Mouse (Mus musculus): ENCODE results near the gene 4930558C23Rik.
"Not testable (repeated sequence)": the region's sequence is repeated elsewhere in the genome, so short reads cannot be mapped to it uniquely, and the experiment has no call there.

The 4930558C23Rik gene

GRCm38 (mm10) chr3:95402741-95403140, at the start of gene 4930558C23Rik:
TSS of gene 4930558C23Rik (minus strand) at chr3:95402841.
- DNase-seq = no peak

- no peak for DNase-seq
These were observed 48.3 kb upstream of the 4930558C23Rik start for GRCm38 (mm10) chr3:95450915-95451314.

- DNase-seq = peak; percentile 15
These were observed 47.8 kb upstream of the 4930558C23Rik start for GRCm38 (mm10) chr3:95450408-95450807.

GRCm38 (mm10) chr3:95445311-95445710, 42.7 kb upstream of the 4930558C23Rik start:
- DNase-seq = no peak

- no peak for DNase-seq
These were observed 39.9 kb upstream of the 4930558C23Rik start for GRCm38 (mm10) chr3:95442406-95443117.

GRCm38 (mm10) chr3:95439670-95440069, 37.0 kb upstream of the 4930558C23Rik start:
- DNase-seq = no peak

GRCm38 (mm10) chr3:95438636-95439035, 36.0 kb upstream of the 4930558C23Rik start:
- DNase-seq = not testable (repeated sequence)

GRCm38 (mm10) chr3:95435561-95435960, 32.9 kb upstream of the 4930558C23Rik start:
- DNase-seq = no peak

- no peak for DNase-seq
These were observed 32.3 kb upstream of the 4930558C23Rik start for GRCm38 (mm10) chr3:95434983-95435370.

- peak; percentile 88 for DNase-seq
These were observed 31.7 kb upstream of the 4930558C23Rik start, which contains the start of gene Arnt for GRCm38 (mm10) chr3:95434136-95434982. TSS of gene Arnt (plus strand) at chr3:95434388.

- DNase-seq = no peak
These were observed 30.8 kb upstream of the 4930558C23Rik start for GRCm38 (mm10) chr3:95433301-95433915.

GRCm38 (mm10) chr3:95428423-95428822, 25.8 kb upstream of the 4930558C23Rik start:
- DNase-seq = not testable (repeated sequence)

- DNase-seq = peak; percentile 36
These were observed 25.2 kb upstream of the 4930558C23Rik start for GRCm38 (mm10) chr3:95427891-95428238.

- not testable (repeated sequence) for DNase-seq
These were observed 24.7 kb upstream of the 4930558C23Rik start for GRCm38 (mm10) chr3:95427117-95427890.

- DNase-seq = not testable (repeated sequence)
These were observed 23.8 kb upstream of the 4930558C23Rik start for GRCm38 (mm10) chr3:95426476-95426875.

GRCm38 (mm10) chr3:95417866-95418265, 15.2 kb upstream of the 4930558C23Rik start:
- no peak for DNase-seq

GRCm38 (mm10) chr3:95412268-95412667, 9.6 kb upstream of the 4930558C23Rik start:
- DNase-seq = no peak

- DNase-seq = no peak
These were observed 6.2 kb upstream of the 4930558C23Rik start for GRCm38 (mm10) chr3:95408852-95409251.

- DNase-seq = no peak
These were observed 5.1 kb upstream of the 4930558C23Rik start for GRCm38 (mm10) chr3:95407728-95408127.

- DNase-seq = no peak
These were observed 8.3 kb downstream of the 4930558C23Rik start for GRCm38 (mm10) chr3:95394385-95394784.

- no peak for DNase-seq
These were observed 17.1 kb downstream of the 4930558C23Rik start for GRCm38 (mm10) chr3:95385401-95386075.

- no peak for DNase-seq
These were observed 29.4 kb downstream of the 4930558C23Rik start for GRCm38 (mm10) chr3:95373208-95373607.
